Mouse (Mus musculus) embryonic facial prominence, embryonic 10.5 days (tissue): ENCODE data around the gene Col3a1. TPM values are rescaled to one million over a fixed set of nuclear protein-coding genes. Genes with fewer than 3 reads are reported as not detected.

Experiments used
- DNase-seq: peaks from one replicate; pipeline ENCODE4 v3.0.0-alpha.2; 2017; ENCODE audit warnings: low spot score
- H3K27ac ChIP-seq: fragments of 300-500 bp; sonication (generic); replicated peaks from 2 replicates; pipeline ENCODE4 v1.5.1; 2016; ENCODE audit warnings: mild to moderate bottlenecking
- H3K27me3 ChIP-seq: fragments of 300-500 bp; sonication (generic); replicated peaks from 2 replicates; pipeline ENCODE4 v1.6.1; 2016; ENCODE audit warnings: low read depth, mild to moderate bottlenecking; ENCODE audit not compliant: poor library complexity, severe bottlenecking
- H3K36me3 ChIP-seq: fragments of 300-500 bp; sonication (generic); replicated peaks from 2 replicates; pipeline ENCODE4 v1.6.1; 2016; ENCODE audit warnings: mild to moderate bottlenecking, moderate library complexity
- H3K4me1 ChIP-seq: fragments of 300-500 bp; sonication (generic); 2 replicates; pipeline ENCODE4 v1.6.1; 2016
- H3K4me3 ChIP-seq: fragments of 300-500 bp; sonication (generic); 2 replicates; pipeline ENCODE4 v1.5.1; 2016; ENCODE audit warnings: mild to moderate bottlenecking, moderate library complexity
- H3K9me3 ChIP-seq: fragments of 300-500 bp; sonication (generic); 2 replicates; pipeline ENCODE4 v1.6.1; 2016; ENCODE audit warnings: mild to moderate bottlenecking
- WGBS: fragments of 180-500 bp; shearing (Covaris S2); methylation state at CpG from one replicate; pipeline ENCODE4 v1.1.7; 2016; 5-methylcytosine and 5-hydroxymethylcytosine counted together
- polyA plus RNA-seq: library from polyadenylated mRNA; unstranded; fragments of >200 nt; fragmentation: Nextera tagmentation; extraction: Ambion mirVana; gene quantifications from 2 replicates; pipeline ENCODE4 v1.2.1, GENCODE M21; 2016

The Col3a1 gene
- polyA plus RNA-seq, 1 experiment from 2014 or later: 422 TPM

- WGBS: 84% methylated on average over 1 of the region's 1 CpGs
- Histone ChIP-seq H3K4me1 (peaks cover 25% of the 10 kb centered on the region), H3K36me3 (peaks cover 16% of the 10 kb centered on the region), H3K4me3 (no peak overlapping the region), H3K9me3 (no peaks in the 10 kb centered on the region), H3K27me3 (no peaks in the 10 kb centered on the region), H3K27ac (no peak overlapping the region)
- DNase-seq: no peak
Measured at GRCm38 (mm10) chr1:45318241-45318640, 6.9 kb downstream of the Col3a1 start.

DNA sequence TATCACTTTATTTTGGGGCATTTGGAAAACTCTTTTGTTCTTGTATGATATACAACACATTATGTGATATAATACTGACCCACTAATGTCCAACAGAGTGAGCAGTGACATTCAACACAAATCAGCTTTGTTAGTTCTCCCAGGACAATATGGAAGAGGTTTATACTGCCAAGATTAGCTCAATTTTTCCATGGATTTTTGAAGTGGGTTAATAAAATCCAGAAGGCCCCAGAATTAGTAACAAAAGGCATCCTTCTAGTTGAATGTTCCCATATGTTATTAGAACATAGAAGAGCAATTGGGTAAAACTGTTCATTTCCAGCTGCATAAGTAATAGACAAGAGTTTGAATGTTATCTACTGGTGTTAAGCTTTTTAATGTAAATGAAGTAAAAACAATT, 9.5 kb downstream of the Col3a1 start:
- peaks cover 33% of the 10 kb centered on the region for H3K36me3 ChIP-seq
- peaks cover 11% of the 10 kb centered on the region for H3K4me1 ChIP-seq
- H3K9me3 ChIP-seq: no peaks in the 10 kb centered on the region
- DNase-seq: no peak
- no peak overlapping the region for H3K4me3 ChIP-seq
- H3K27ac ChIP-seq: no peak overlapping the region
- H3K27me3 ChIP-seq: no peaks in the 10 kb centered on the region

DNA sequence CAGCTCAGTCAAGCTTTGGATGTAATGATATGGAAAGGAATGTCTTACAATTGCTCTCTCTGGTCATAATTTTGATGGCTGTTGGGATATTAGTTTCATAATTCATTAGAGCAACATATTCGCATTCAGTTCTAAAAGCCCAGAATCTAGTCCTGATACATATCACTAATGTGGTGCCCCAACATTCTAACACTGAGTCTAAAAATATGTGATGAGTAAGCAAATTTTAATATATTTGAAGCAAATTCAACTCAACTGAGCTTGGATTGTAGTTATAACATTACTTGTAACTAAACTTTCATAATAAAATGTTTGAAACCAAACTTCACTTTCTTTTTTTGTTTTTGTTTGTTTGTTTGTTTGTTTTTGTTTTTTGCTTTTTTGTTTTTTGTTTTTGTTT, 17.8 kb downstream of the Col3a1 start:
- Histone ChIP-seq H3K4me1 (no peaks in the 10 kb centered on the region), H3K27ac (no peak overlapping the region), H3K27me3 (no peaks in the 10 kb centered on the region), H3K9me3 (no peaks in the 10 kb centered on the region), H3K36me3 (peaks cover 86% of the 10 kb centered on the region), H3K4me3 (no peak overlapping the region)
- no peak for DNase-seq
- 95% methylated on average over 1 of the region's 1 CpGs for WGBS

GRCm38 (mm10) chr1:45355944-45356343, 44.6 kb downstream of the Col3a1 start:
- Histone ChIP-seq H3K27me3 (no peaks in the 10 kb centered on the region), H3K4me1 (0 out of 2 replicates have a peak, but pooled peaks cover 3% of the 10 kb centered on the region), H3K4me3 (no peak overlapping the region), H3K27ac (no peak overlapping the region), H3K36me3 (peaks cover 9% of the 10 kb centered on the region; the same call in 1 of the 2 replicates), H3K9me3 (no peaks in the 10 kb centered on the region)
- 67% methylated on average over 4 of the region's 4 CpGs for WGBS
- DNase-seq: no peak

DNA sequence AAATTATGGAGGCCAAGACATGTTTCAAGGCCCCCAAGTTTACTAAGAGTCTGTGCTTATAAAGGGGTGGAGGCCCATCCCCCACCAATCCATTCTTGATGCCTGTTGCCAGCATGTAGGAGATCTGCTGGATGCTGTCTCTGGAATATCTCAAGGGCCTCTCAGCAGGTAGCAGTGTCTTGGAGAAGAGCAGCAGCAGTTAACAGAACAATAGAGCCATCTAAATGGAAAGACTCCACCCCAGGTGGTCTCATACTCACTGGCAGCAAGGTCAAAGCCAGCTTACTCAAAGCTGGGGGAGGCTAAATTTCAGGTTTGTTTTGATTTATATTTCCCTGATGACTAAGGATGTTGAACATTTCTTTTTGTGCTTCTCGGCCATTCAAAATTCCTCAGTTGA, 46.7 kb downstream of the Col3a1 start:
- H3K27ac ChIP-seq: no peak overlapping the region
- no peak overlapping the region for H3K4me3 ChIP-seq
- peaks cover 5% of the 10 kb centered on the region; the same call in 1 of the 2 replicates for H3K36me3 ChIP-seq
- no peak for DNase-seq
- no peaks in the 10 kb centered on the region for H3K27me3 ChIP-seq
- H3K4me1 ChIP-seq: 0 out of 2 replicates have a peak, but pooled peaks cover 3% of the 10 kb centered on the region
- no peaks in the 10 kb centered on the region for H3K9me3 ChIP-seq
- WGBS: 78% methylated on average over 1 of the region's 1 CpGs

- 0 out of 2 replicates have a peak, but pooled peaks cover 3% of the 10 kb centered on the region for H3K4me1 ChIP-seq
- H3K36me3 ChIP-seq: no peaks in the 10 kb centered on the region
- H3K27ac ChIP-seq: no peak overlapping the region
- H3K27me3 ChIP-seq: no peaks in the 10 kb centered on the region
- DNase-seq: no peak
- 61% methylated on average over 2 of the region's 2 CpGs for WGBS
- H3K4me3 ChIP-seq: no peak overlapping the region
- H3K9me3 ChIP-seq: no peaks in the 10 kb centered on the region
Measured at GRCm38 (mm10) chr1:45359147-45359546, 47.8 kb downstream of the Col3a1 start.

- H3K36me3 ChIP-seq: no peaks in the 10 kb centered on the region
- 0 out of 2 replicates have a peak, but pooled peaks cover 3% of the 10 kb centered on the region for H3K4me1 ChIP-seq
- H3K27ac ChIP-seq: no peak overlapping the region
- no peaks in the 10 kb centered on the region for H3K27me3 ChIP-seq
- no peaks in the 10 kb centered on the region for H3K9me3 ChIP-seq
- DNase-seq: no peak
- H3K4me3 ChIP-seq: no peak overlapping the region
- WGBS: 71% methylated on average over 2 of the region's 2 CpGs
Measured at GRCm38 (mm10) chr1:45359673-45360072, 48.3 kb downstream of the Col3a1 start.

DNA sequence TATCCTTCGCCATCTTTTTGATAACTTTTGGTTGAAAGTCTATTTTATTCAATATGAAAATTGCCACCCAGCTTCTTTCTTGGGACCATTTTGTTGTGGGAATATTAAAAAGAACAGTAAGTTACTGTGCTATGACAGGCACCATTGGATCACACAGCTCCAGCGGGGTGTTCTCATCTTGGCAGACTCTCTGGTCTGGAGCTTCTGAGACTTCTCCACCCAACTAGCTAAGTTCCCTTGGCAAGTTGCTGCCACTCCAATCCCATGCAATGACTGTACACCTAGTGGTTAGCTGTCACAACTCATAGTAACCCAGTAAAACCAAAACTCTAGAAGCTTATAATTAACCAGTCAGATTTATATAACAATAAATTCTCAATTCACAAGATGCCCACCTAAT, 51.9 kb downstream of the Col3a1 start:
- 90% methylated on average over 2 of the region's 2 CpGs for WGBS
- H3K36me3 ChIP-seq: peaks cover 10% of the 10 kb centered on the region
- H3K9me3 ChIP-seq: 0 out of 2 replicates have a peak, but pooled peaks cover 1% of the 10 kb centered on the region
- no peaks in the 10 kb centered on the region for H3K27me3 ChIP-seq
- H3K4me1 ChIP-seq: no peaks in the 10 kb centered on the region
- no peak overlapping the region for H3K4me3 ChIP-seq
- DNase-seq: no peak
- H3K27ac ChIP-seq: no peak overlapping the region

GRCm38 (mm10) chr1:45365427-45365826, 54.1 kb downstream of the Col3a1 start:
- Histone ChIP-seq H3K27me3 (no peaks in the 10 kb centered on the region), H3K4me3 (no peak overlapping the region)

GRCm38 (mm10) chr1:45379992-45380690, 68.8 kb downstream of the Col3a1 start:
- 79% methylated on average over 7 of the region's 7 CpGs for WGBS
- Histone ChIP-seq H3K27me3 (no peaks in the 10 kb centered on the region), H3K27ac (no peak overlapping the region), H3K9me3 (no peaks in the 10 kb centered on the region), H3K4me1 (no peaks in the 10 kb centered on the region), H3K36me3 (peaks cover 20% of the 10 kb centered on the region), H3K4me3 (no peak overlapping the region)
- DNase-seq: no peak

More at GRCm38 (mm10) chr1:45365427-45365826, 54.1 kb downstream of the Col3a1 start:
- Histone ChIP-seq H3K9me3 (peaks cover 11% of the 10 kb centered on the region; the same call in 1 of the 2 replicates), H3K36me3 (peaks cover 12% of the 10 kb centered on the region), H3K4me1 (no peaks in the 10 kb centered on the region), H3K27ac (no peak overlapping the region)
- WGBS: 78% methylated on average over 1 of the region's 1 CpGs
- DNase-seq: no peak

DNA sequence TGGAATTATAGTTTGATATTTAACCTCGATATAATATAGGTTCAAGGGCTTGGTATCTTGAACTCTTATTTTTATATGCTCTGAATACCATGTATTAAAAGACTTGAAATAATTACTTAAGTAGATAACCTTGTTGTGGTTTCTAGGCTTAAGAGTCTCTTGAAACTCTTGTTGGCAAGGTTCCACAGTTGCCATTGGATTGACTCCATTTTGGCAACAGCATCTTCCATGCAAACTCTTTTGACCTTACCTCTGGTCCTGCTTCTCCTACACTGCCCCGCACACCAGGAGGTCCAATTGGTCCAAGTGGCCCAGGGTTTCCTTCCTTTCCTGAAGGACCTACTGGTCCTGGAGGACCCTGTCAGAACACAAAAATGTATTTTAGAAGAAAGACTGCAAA, 70.5 kb downstream of the Col3a1 start:
- peaks cover 13% of the 10 kb centered on the region for H3K36me3 ChIP-seq
- H3K27ac ChIP-seq: no peak overlapping the region
- 94% methylated on average over 2 of the region's 2 CpGs for WGBS
- no peak for DNase-seq
- H3K27me3 ChIP-seq: no peaks in the 10 kb centered on the region
- peaks cover 2% of the 10 kb centered on the region; the same call in 1 of the 2 replicates for H3K4me1 ChIP-seq
- H3K4me3 ChIP-seq: no peak overlapping the region
- H3K9me3 ChIP-seq: no peaks in the 10 kb centered on the region
